Mouse (Mus musculus): Measurements from ENCODE around the gene Vps9d1.
"Not testable (repeated sequence)": the region's sequence is repeated elsewhere in the genome, so short reads cannot be mapped to it uniquely, and the experiment has no call there.

The Vps9d1 gene

GRCm38 (mm10) chr8:123254099-123254885 is at the start of gene Vps9d1, which contains the start of gene Zfp276:
Gene Vps9d1, minus strand, starts transcription at chr8:123254348.
Gene Zfp276, plus strand, starts transcription at chr8:123254195.
- DNase-seq (ENCODE audit: low read depth, low spot score), result peak; percentile 61

DNA sequence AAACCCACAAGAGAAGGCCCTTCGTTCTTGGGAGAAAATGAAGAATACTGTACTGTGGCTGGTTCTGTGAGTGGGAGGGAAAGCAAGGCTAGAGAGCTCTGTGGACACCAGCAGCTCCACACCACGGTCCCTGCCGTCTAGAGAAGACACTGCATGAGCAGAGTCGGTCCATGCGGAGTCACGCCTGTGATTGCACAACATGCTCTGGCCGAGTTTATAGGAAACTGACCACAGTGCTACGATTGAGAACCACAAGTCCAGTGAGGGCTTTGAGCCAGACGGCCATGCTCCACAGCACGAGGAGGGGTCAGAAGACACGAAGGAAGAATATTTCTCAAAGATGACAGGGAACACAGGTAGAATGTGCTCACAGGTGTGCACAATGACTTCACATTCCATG is 44.2 kb upstream of the Vps9d1 start:
- DNase-seq (ENCODE audit: low read depth, low spot score), result no peak

GRCm38 (mm10) chr8:123292785-123293184 is 38.6 kb upstream of the Vps9d1 start:
- DNase-seq (ENCODE audit: low read depth, low spot score), result no peak

DNA sequence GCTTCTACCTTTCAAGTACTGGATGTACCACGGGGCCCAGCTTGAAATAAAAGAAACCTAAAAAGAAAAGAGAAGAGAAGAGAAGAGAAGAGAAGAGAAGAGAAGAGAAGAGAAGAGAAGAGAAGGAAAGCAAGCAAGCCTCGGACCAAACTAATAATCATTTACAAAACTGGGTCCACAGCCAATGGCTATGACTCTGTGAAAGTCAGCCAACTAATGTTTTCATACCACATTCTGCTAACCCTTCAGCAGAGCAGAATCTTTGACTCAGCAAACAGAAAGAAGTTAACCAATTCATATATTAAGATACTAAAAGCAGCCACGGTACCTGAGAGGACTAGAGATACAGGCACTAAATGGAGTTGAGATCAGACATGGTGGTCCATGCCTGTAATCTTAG is 38.1 kb upstream of the Vps9d1 start:
- DNase-seq (ENCODE audit: low read depth, low spot score), result no peak

DNA sequence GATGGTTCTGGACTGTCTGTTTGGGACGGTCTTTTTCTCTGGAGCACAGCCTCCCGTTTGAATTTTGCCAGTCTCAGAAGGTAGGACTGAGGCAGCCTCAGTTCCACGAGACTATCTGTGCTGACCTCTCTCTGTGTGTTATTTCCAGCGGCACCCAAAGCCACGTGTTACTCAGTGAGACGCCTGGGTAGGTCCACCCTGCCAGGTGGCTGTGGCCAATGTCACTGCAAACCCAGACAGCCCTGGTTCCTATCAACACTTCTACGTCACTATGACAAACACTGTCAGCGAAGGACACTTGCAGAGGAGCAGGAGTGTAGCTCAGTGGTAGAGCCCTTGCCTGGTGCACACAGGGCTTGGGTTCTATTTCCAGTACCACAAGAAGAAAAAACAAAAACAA is 37.6 kb upstream of the Vps9d1 start:
- DNase-seq (ENCODE audit: low read depth, low spot score), result no peak

DNA sequence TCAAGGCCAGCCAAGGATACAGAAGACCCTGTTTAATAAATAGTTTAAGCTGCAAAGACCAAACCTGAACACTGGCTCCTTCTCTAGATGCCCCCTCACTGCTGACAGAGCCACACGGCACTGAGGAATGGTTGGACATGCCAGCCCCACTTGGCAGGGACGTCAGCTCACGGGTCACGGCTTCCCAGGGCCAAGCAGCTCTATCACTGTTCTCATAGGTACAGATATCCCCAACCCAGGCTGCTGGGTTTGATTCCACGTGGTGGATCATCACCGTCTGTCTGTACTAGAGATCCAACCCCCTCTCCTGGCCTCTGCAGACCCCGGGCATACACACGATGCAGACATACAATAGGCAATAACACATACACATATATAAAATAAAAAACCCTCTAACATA is 36.5 kb upstream of the Vps9d1 start:
- DNase-seq (ENCODE audit: low read depth, low spot score), result no peak

DNA sequence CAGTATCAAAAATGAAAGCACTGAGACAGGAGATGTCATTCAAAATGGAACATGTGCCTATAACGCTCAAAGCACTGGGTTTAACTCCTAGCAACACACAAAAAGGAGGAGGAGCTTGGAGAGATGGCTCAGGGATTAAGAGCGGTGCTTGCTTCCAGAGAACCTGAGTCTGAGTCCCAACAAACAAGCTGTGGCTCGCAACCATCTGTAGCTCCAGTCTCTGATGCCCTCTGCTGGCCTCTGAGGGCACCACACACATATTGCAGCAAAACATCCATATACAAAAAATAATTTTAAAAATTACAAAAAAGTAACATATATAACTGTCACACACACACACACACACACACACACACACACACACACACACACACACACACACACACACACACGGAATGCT is 36.0 kb upstream of the Vps9d1 start:
- DNase-seq (ENCODE audit: low read depth, low spot score), result no peak

DNA sequence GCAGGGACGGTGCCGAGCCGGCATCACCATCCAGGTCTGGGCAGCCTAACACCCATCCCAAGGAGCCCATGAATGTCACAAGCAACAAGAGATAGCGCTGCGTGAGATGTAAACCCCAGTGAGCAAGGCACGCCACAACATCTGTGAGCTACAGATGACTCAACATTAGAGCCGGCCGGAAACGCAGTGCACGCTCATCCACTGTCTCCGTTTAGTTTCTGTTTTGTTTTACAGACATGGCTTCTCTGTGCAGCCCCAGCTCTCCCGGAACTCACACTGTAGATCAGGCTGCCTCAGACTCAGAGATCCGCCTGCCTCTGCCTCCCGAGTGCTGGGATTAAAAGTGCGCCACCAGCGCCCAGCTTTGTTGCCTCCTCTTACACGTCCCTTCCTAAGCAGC is 33.2 kb upstream of the Vps9d1 start:
- DNase-seq (ENCODE audit: low read depth, low spot score), result no peak

GRCm38 (mm10) chr8:123284493-123284892 is 30.3 kb upstream of the Vps9d1 start:
- no peak for DNase-seq (ENCODE audit: low read depth, low spot score)

- DNase-seq (ENCODE audit: low read depth, low spot score), result no peak
These were observed 29.8 kb upstream of the Vps9d1 start for GRCm38 (mm10) chr8:123283991-123284390.

DNA sequence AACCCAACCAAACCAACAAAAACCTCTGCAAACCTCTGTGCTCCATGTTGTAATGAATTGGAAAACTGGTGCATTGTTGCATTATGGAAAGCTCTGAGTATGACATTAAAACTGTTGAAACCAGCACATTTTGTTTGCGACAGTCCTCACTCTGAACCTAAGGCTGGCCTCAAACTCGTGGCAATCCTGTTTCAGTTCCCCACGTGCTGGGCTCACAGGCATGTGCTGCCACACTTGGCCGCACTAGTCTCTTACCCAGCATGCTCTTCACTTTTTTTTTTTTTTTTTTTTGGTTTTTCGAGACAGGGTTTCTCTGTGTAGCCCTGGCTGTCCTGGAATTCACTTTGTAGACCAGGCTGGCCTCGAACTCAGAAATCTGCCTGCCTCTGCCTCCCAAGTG is 28.8 kb upstream of the Vps9d1 start:
- not testable (repeated sequence) for DNase-seq (ENCODE audit: low read depth, low spot score)

DNA sequence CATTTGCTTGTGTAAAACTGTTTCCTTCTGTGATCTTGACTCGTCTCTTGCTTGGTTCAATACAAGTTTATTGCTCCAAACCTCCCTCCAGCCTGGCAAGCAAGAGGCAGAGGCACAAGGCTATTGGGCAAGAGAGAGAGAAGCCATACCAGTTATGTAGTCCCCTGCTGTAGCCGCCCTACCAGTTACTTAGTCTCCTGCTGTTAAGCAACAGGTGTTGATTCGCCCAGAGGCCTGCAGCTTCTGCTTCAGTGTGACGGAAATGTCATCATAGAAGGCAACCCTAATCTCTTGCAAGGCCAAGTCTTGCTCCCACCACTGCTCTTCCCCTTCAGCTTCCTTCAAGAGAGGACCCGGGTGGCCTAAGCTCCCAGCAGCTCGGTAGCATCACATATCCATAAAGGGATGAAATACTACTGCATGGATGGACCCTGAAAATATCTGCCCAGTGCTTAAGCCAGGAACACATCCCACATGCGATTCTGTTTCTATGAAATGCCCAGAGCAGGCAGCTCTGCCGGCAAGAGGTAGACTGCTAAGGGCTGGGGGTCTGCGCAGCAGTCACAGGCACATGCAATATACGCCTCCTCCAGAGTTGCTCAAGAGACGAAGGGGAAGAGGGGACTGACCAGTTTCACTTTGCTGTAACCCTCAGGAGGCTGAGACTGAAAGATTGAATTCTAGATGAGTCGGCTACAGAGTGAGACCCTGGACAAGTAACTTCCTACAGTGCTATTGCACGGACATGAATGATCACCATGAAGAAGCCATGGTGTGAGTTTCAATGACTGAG is 26.4 kb upstream of the Vps9d1 start:
- DNase-seq (ENCODE audit: low read depth, low spot score), result no peak

DNA sequence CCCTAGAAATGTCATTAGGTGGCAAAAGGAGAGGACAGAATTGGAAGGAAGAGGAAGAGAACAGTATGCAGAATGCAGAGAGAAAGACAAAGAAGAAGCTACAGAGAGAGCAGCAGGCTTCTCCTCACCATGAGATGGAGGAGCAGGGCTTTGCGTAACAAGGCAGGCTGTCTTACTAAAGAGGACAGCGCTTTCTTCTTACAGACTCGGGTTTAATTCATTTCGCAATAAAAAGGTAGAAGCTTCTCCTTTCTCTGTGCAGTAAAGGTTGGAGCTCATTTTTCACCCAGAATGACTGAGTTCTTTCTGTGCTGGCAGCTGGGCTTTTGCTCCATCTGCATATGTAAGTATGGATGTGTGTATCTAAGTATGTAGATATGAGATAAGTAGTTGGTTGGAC is 25.7 kb upstream of the Vps9d1 start:
- DNase-seq (ENCODE audit: low read depth, low spot score), result no peak

- no peak for DNase-seq (ENCODE audit: low read depth, low spot score)
These were observed 24.3 kb upstream of the Vps9d1 start for GRCm38 (mm10) chr8:123278445-123278844.

GRCm38 (mm10) chr8:123275096-123275495 is 20.9 kb upstream of the Vps9d1 start:
- DNase-seq (ENCODE audit: low read depth, low spot score), result no peak

DNA sequence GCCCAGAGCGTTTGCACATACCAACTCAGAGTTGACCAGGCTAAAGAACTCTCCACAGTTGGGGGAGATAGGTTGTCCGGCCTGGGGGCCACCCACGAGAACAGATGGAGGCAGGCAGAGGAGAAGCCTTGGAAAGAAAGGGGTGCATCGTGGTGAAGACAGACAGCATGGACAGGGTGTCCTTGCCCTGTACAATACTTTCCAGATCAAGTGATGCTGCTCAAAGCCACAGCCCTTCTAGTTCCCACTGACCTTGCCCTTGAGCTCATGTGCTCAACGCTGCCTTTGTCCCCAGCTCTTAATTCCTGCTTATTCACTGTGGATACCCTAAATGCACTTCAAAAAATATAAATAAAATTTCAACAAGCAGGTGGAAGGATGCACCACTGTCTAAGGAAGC is 20.3 kb upstream of the Vps9d1 start:
- no peak for DNase-seq (ENCODE audit: low read depth, low spot score)

DNA sequence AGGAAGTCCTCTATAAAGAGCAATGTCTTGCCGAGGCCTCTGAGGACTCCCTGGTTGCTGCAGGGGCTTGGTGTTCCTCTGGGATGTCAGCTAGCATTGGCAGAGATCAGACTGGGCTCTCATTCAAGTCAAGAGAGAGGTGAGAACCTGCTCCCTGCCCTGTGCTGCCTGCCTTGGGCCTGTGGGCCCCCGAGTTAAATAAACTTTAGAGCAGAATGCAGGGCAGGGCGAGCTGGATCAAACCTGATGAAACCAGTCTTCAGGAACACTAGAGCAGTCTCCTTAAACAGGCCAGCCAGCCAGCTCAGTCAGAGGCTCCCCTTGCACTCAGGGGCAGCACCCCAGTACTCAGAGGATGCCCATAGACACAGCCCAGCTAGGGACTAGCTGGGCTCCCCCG is 17.8 kb upstream of the Vps9d1 start:
- no peak for DNase-seq (ENCODE audit: low read depth, low spot score)

GRCm38 (mm10) chr8:123271147-123271546 is 17.0 kb upstream of the Vps9d1 start:
- DNase-seq (ENCODE audit: low read depth, low spot score), result no peak

DNA sequence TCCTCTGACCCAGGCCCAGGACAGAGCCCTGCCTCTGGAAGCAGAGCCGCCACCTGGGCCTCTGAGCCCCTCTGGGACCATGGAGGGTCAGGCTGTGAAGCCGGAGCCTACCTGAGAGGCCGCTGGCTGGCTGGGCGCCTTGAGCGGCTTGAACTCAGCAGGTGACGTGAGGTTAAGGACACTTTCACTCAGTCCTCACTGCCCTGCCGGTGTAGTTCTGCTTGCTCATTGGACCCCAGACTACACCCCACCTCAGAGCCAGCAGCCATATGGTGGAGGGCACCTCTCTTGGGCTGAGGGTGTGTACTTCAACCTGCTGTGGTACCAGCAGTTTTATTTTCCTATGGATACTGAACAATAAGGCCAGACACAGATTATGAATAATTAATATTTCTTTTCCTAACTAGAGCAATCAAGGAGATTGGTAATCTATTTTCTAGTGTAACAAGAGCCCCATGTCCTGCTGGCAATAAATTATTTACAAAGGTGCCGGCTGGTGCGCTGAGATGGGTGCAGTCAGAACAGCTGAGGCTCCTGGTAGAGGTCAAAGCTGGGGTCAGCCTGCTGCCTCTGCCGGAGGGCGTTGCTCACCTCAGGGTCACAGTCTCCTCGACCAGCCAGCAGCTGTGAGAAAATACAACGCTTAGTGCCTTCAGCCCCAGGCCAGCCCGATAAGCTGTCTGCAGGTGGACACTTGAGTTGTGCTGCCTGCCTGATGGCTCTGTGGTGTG is 13.9 kb upstream of the Vps9d1 start:
- no peak for DNase-seq (ENCODE audit: low read depth, low spot score)

- DNase-seq (ENCODE audit: low read depth, low spot score), result not testable (repeated sequence)
These were observed 3.4 kb upstream of the Vps9d1 start for GRCm38 (mm10) chr8:123257593-123257992.

DNA sequence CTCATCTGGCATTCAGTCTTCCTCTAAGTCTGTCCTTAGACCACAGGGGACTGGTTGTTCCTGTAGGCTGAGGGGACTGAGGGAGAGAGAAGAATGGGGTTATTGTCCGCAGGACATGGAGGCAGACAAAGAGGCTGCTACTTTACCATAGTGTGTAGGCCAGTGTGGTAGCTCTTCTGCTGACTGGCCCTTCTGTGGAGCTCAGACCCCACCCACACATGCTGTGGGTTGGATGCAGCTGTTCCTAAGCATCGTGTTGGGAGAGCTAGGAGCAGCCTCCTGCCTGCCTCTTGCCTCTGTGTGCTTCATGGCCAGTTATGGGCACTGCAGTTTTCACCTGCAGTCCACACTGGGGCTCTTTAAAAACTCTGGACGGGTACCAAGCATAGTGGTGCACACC is 3.0 kb upstream of the Vps9d1 start:
- DNase-seq (ENCODE audit: low read depth, low spot score), result no peak

DNA sequence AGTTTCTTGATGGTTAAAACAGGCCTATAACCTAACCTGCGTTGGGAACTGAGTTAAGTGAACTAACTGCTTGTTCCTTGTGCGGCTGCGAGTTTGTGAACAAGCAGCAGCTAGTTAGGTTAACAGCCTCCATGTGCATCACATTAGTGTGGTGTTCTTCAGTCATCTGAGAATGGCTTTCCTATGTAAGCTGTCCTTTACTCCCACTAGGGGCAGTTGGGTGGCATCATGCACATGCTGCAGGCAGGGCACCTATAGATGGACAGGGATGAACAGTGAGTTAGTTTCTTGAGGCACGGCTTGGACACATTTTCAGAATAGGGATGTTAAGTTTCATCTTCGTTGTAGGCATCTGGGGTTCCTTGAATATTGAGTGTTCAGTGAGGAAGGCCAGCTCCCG is 1.0 kb upstream of the Vps9d1 start:
- no peak for DNase-seq (ENCODE audit: low read depth, low spot score)
